Mouse (Mus musculus) frontal cortex, postnatal 36 days (tissue): ENCODE results near the gene Bicral.
"Not testable (repeated sequence)": the region's sequence is repeated elsewhere in the genome, so short reads cannot be mapped to it uniquely, and the experiment has no call there.

Source experiments
- DNase-seq, 2 experiments: peaks; one replicate each; pipeline ENCODE4 v3.0.0; 2022; ENCODE audit warnings: low spot score in 2 of 2

Gene Bicral

DNA sequence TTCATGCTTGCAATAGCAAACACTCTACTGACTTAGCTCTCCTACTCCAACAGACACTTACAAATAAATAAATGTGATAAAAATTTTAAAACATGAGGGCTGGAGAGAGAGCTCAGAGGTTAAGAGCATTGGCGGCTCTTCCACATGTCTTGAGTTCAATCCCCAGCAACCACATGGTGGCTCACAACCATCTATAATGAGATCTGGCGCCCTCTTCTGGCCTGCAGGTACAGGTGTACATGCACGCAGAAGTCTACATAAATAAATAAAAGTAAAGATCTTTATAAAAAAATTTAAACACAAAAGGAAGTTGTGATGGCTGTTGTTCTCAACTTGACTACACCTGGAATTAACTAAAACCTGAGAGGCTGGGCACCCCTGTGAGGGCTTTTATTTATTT lies 17.3 kb upstream of the Bicral start:
- DNase-seq = no peak

DNA sequence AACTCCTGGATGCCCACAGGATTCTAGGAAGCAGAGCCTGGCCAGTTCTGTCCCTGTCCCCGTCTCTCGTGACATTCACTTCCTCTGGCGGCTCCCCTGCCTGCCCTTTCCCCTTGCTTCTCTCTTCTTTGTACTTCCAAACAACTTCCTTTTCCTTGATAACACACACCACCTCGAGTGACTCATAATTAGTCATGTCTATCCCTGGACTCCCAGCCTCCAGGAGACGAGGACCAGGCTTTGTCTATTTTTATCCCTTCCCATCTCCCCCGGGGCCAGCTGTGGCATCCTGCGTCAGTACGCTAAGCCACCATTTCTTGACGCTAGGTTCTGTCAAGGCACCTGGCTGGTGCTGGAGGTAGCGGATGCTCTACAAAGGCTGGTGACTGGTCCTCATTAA lies 15.9 kb upstream of the Bicral start:
- DNase-seq = peak in 1 of 2 experiments; percentile 47

DNA sequence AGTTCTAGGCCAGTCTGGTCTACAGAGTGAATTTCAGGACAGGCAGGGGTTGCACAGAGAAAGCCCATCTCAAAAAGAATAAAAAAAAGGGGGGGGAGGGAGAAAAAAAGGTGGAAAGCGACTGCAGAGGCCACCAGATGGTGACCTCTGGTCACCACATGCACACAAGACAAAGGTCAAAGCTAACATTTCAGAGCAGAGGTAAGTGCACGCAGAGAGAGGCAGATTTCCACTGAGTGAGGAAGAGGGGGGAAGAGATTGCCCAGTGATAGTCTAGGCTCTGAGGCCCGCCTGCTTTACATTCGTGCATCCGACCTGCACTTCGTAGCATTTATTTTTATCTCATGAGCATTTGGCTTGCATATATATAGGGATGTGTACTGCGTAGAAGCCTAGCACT lies 14.5 kb upstream of the Bicral start:
- DNase-seq = no peak

DNA sequence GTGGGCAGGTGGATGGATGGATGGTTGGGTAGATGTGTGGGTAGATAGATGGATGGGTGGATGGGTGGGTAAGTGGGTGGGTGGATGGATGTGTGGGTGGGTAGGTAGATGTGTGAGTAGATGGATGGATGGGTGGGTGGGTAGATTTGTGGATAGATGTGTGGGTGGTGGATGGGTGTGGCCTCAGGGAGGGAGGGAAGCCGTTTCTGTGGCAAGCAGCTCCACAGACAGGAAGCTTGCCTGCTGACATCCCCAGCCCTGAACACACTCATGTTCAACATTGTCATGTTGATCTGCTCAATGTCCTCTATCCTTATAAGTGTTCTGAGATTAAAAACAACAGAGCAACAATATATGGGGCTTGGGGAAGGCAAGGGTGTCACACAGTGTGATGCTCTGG lies 12.6 kb upstream of the Bicral start:
- DNase-seq = no peak

DNA sequence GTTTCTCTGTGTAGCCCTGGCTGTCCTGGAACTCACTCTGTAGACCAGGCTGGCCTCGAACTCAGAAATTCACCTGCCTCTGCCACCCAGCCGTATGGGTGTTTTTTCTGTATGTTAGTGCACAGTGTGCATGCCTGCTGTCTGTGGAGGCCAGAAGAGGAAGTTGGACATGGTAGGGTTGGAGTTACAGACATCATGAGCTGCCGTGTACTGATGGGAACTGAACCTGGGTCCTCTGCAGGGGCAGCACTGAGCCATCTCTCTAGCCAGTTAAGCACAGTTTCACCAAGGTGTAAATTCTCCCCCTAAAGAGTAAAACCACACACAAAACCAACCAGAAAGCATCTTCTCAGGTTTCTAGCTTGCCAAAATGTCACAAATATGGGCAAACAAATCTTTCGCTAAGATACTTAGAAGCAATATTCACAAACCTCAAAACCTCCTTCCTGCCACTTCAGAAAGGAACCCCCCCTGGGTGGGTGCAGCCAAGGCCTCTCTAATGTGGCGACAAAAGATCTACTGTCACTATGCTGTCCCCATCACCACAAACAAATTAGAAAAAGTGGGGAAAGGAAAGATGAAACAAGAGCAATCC lies 12.0 kb upstream of the Bicral start:
- DNase-seq = no peak

DNA sequence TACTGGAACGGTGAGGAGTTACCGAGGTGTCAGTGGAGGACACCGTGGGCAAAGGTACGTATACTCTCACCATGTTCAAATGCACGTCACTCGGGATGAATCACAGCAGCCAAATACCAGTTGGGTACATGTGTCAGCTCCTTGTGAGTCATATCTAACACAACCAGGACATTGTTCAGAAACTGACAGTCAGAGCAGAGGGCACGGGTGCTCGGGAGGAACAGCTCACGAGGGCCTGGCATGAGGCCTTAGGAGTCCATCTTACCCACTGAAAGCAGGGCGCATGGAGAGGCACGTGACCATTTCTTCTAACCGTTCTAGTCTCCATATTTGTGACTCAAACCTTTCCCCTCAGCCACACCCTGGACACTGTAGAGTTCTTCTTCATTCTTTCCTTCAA lies 8.6 kb upstream of the Bicral start:
- DNase-seq = no peak

DNA sequence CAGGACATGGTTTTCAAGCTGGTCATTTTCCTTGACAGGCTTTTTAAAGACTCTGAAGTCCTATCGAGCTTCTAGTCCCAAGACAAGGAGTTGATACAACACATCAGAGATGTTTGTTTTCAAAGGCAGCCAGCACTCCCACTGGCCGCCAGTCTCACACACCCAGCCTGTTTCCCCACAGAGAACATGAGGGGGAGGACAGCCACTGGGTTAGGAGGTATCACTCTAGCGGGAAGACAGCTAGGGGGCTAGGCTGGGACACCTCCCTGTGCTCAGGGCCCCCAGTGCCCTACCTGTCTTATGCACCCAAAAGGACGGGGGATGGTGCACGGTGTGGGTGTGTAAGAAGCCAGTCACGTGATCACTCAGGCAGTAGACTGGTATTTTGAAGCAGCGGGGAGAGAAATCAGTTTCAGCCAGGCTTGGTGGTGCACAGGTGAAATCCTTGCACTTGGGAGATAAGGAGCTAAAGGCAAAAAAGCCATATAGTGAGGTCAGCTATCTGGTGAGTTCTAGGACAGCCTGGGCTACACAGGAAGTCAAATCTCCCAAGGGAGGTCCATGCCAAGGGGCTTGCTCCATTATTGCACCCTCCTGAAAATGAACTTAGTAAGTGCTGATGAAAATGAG lies 6.4 kb upstream of the Bicral start:
- DNase-seq = peak in 1 of 2 experiments; percentile 34

DNA sequence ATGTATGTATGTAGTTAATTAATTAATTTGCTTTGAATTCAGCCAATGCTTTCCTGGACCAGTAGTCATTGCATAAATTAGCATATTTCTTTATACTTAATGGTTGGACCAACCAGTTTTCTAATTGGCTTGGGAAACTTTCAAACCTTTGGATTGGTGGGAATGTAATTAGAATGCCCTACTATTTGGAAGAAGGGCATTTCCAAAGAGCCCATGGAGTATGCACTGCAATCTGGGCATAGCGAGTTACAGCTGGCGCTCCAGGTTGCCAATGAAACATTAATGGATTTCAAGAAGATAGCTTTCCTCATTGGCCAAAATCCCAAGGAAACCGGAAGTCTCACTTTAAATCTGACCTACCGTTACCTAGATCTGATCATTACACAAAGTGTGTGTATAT lies 1.8 kb upstream of the Bicral start:
- no peak for DNase-seq

DNA sequence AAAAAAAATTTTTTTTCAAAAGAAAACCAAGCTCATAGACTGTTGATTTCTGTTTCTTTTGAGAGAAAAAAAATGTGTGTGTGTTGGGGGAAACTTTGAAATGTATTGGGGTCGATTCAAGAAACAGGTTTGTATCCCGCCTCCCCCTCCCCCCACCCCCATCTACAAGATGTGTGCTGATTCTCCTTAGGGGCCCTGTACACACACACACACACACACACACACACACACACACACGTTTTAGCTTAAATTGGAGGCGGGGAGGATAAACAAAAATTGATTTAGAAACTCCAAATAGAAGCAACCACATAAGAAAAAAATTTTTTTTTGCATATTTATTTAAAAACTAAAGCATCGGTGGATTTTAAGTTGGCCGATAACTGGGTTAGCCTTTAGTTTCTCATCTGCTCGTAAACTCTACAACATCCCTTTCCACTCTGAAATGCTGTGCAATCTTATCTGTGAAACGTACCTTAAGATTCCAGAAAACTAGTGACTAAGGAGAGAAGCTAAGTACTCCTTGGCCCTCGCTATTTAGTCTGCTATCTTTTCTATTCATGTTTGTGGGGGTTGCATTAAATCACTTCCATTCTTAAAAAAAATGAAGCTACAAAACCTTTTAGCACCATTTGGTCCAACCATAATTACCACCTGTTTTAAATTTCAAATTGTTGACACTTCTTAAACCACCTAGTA lies 615 bp upstream of the Bicral start:
- no peak for DNase-seq

DNA sequence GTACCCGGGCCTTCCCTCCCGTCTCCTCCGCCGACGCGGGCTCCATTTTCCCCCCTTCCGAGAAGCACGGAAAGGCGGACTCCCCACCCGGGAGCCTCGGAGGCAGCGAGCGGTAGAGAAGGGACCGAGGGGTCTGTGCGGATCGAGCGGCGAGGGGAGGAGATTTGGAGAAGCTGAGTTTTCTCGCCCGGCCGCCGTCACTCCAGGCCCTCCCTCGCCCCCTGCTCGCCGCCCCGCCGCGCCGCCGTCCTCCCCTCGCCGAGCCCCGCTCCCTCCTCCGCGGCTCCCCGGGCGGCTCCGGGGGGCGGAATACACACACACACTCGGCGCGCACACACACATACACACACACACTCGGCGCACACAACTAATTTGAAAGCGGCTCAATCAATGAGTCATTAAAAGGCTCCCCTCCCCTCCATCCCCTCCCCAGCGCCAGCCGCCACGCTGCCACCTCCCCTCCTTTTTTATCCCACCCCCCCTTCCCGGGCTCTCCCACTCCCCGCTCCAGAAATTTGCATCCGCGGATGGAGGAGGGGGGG lies 850 bp downstream of the Bicral start:
- peak; percentile 79 for DNase-seq

DNA sequence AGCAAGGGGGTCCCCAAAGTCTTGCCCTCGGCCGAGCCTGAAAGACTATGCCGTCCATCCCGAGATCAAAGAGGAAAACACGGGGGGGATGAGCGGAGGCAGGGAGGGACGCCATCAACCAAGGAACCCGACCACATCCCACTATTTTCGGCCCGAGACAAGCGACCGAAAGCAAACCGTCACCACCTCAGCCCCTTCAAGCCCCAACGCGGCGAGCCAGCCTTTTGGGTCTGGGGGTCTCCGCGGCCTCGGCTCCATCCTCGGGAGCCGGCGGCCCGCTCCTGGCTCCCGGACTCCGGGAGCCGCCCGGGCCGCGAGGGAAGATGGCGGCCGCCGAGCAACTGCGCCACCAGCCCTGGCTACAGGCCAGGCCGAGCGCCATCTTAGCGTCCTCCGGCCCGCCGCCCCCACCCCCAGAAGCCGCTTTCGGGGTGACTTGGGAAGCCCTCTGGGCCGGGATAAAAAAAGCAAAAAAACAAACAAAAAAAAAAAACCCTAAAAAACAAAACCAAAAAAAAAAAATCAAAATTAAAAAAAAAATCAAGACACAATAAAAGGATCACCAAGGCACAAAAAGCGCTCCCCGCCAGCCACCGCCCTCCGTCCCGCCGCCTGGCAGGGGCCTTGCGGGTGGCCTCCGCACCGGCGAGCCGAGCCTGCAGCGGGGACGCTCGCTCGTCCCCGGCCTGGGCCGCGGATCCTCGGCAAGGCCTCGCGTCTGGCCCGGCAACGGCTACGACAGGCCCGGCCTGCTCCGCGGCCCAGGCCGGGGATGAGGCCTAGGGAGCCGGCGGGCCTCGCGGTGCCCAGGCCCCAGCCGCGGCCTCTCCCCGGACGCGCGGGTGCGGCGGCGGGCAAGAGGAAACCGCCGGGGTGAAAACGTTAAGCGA lies 1.6 kb downstream of the Bicral start:
- peak; percentile 67 to 78 for DNase-seq

DNA sequence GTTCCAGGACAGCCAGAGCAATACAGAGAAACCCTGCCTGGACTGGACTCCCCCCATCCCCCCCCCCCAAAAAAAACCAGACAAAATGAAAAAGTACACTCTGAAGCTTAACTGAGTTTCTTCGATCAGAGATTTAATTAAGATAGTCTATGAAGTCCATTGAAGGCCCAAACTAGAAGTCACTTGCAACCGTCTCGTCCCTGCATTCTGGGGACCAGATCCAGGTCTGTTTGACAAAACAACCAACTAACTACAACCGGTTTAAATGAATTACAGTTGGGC lies 2.2 kb downstream of the Bicral start:
- DNase-seq = no peak

DNA sequence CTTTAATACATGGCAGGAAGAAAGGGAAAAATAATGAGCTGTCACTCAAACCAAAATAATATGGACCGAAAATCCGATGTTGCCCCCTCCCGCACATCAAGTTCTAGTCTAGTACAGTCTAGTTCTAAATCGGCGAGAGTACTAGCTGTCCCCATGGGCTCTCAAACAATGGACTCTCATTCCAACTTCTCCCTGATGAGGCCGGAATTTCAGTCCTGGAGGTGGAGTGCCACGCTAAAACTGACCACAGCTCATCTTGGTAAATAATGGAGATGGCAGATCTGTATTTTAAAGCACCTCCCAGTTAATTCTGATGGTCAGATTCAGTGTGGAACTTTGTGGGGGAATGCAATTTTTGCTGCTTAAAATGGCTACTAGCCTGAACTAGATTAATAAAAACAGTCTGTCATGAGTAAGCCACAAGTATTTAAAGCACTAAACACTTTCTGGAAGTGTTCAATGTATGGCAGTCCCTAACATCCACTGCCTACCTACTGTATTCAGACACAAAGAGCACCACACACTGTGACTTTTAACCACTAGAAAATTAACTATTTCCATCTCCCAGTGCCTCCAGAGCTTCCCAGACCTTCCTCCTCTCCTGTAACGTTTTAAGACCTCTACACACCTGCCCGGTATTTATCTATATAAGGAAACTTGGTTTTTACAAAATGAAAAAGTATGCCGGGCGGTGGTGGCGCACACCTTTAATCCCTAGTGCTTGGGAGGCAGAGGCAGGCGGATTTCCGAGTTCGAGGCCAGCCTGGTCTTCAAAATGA lies 2.8 kb downstream of the Bicral start:
- no peak for DNase-seq

DNA sequence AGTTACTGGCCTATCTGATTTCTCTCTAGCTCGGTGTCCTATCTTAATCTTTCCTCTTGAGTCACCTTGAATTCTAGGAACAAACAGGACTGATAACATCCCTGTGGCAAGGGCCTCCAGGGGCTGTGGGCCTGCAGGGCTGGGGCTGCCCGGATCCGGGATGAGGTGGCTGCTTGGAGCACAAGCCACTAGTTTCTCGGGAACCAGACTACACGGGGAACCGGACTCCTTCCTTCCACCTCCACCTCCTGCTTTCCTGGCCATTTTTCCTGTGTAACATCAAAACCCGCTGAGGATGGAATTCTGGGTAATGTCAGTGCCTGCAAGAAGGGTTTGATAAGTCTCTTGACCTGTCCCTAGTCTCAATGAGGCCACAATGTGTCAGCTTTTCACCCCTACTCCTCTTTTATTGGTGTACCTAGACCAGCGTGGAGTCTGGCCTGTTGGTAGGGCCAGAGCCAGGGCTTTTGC lies 3.6 kb downstream of the Bicral start:
- DNase-seq = no peak

DNA sequence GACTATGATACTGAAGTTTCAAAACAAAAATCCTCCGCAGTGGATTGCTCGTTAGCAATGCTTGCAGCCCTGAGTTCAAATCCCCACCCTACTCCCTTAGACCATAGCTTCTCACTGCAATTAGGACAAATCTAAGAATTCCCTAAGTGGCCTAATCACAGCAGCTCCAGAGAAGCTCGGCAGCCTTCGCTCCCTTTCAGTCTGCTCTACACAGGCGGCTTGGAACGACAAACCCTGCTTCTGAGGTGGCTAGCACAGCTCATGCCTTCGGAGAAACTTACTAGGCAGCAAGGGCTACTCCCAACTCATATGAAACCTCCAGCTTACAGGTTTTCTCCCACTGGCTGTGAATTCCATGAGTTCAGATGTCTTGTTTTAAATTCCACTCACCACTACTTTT lies 4.2 kb downstream of the Bicral start:
- DNase-seq = no peak

DNA sequence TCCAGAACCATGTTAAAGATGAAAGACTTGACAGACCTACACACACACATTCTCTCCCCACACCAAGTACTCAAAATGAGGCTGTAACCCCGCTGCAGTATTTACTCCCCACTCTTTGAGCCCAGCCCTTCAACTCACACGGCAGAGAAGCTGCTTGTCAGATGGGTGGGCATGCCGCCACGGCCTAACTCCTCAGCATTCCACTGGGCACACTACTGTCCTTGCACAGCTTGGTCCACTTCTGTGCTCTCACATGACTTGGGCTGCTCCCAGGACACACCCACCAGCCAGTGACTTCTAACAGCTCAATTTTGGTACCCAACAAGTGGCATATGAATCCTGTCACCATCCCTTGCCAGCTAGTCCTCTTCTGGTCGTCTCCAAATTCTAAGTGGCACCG lies 5.0 kb downstream of the Bicral start:
- peak in 1 of 2 experiments; percentile 48 for DNase-seq

DNA sequence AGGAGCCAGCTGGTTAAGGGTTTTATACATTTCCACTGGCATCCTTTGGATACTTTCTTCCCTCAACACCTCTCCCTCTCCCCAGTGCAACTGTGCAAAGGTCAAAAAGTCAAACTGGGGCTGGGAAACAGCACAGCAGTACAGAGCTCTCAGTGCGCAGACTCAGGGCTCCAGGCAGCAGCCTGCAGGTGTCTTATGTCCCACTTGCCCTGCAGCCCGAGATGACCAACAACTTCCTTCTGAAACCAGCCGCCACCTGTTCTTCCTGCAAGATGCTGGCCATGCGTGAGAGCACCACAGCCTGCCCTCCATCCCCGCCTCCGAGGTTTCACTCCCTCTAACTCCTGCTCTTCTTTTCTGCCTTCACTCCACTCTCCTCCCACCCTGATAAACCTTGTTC lies 5.6 kb downstream of the Bicral start:
- DNase-seq = no peak

DNA sequence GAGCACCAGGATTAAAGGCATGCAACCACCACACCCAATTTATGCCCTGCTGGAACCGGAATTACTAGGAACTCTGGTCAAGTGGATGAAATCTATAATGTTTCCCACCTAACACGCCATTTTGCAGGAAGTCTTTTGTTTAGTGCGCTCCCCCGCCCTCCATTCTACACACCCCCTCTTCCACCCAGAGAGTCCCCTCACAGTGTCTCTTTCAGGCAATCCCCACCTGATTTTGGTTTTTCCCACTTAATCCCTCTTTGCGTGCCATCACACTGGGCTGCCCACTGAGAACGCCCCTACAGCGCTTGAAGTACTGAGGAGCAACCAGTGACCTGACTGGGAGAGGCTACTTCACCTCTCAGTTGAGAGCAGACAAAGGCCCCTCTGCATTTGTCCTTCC lies 11.1 kb downstream of the Bicral start:
- no peak for DNase-seq

DNA sequence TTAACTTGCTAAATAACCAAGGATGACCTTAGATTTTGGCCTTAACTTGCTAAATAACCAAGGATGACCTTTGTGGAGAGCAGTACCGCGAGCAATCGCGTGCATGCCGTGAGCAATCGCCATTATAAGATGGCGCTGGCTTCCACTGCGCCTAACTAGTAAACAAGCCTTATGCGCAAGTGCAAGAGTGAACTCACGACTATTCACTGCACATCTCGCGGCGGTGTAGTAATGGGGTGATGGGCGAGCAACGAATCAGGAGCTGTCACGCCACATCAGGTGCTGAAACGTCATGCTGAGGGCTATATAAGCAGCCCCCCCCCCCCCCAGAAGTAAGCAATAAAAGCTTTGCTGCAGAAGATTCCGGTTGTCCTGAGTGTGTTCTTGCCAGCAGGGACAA lies 11.7 kb downstream of the Bicral start:
- not testable (repeated sequence) for DNase-seq

DNA sequence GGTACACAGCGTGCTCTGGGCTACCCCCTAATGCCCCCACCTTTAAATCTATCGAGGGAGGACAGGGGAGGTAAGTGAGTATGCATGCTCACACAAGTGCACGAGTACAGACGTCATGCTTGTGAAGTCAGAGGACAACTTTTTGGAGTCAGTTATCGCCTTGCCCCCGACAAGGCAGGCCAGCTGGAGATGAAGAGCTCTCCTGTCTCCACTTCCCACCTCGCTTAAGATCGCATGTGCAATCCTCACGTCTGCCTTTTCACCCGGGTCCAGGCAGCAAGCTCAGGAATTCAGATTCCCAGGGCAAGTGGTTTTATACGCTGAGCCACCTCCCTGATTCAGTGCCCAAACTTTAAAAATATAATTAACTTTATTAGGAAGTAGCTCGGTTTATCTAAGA lies 13.0 kb downstream of the Bicral start:
- DNase-seq = no peak

DNA sequence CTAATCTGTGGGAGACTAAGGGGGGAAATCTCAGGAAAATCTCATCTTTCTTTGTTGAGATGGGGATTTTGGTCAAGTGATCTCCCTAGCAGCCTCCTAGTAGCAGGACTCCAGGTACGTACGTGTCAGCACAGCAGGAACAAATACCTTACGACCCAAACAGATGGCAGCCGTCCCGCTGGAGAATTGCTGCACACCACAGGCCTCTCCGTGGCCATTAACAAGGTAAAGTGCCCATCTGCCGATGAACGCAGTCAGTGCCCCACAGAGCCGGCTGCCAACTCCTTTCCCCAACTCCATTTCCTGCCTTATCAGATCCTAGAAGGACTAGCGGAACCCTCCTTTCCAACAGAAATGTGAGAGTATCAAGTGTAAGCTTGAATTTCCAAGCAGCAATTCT lies 13.5 kb downstream of the Bicral start:
- DNase-seq = no peak
